In genomic region chr13:83984651-83985331, GRCm38 (mm10) we compare ENCODE assay signal across 9 mouse cellular contexts.
DNase-seq lines count a peak whose midpoint lies in the region; ATAC-seq and TF ChIP-seq lines count a peak whose summit lies in the region.
"Had no signal": no experiment of that assay in that cellular context is flagged by ENCODE, and none has a peak within 500 bp of the region (broad histone marks: within the 10 kb centered on the region; RNA-seq: fewer than 3 reads in every experiment).

No protein-coding gene starts in this region.

- TF ChIP-seq CTCF in liver, postnatal 0 days (IDR thresholded peaks at IDR 0.05; ENCODE audit: low read depth), result no peak

- no peak for TF ChIP-seq EP300 in liver, postnatal 0 days (IDR thresholded peaks at IDR 0.05; ENCODE audit: low read depth)

- intact Hi-C loops in left cerebral cortex, postnatal 4 days (cut with DNase I), result loop anchor here (5.0 to 10.0 kb wide), 3 partner anchors 110 to 773 kb away; no protein-coding TSS in a partner anchor

- ATAC-seq in cerebellum, adult (ENCODE audit: insufficient number of reproducible peaks, low FRiP score, low TSS enrichment), result no peak
- peak; percentile 91 for ATAC-seq in hindbrain, embryonic 11.5 days (ENCODE audit: low FRiP score)
- ATAC-seq in liver, postnatal 0 days, result no peak
- no peak for ATAC-seq in erythroid progenitor cell, adult 5-6 weeks (replicated peaks; ENCODE audit: low FRiP score, poor library complexity, severe bottlenecking)

- H3K36me3 ChIP-seq in hindbrain, embryonic 11.5 days (ENCODE audit: control insufficient read depth, insufficient read depth, low read length), result no peaks in the 10 kb centered on the region
- no peaks in the 10 kb centered on the region for H3K36me3 ChIP-seq in liver, postnatal 0 days (replicated peaks; ENCODE audit: insufficient read depth, low read length)

- 59% methylated on average over 10 of the region's 10 CpGs for WGBS in hindbrain, embryonic 11.5 days
- WGBS in liver, postnatal 0 days (ENCODE audit: insufficient replicate concordance), result 85% methylated on average over 10 of the region's 10 CpGs

- H3K4me1 ChIP-seq in hindbrain, embryonic 11.5 days (replicated peaks; ENCODE audit: control insufficient read depth, insufficient read depth, low read length), result 0 out of 2 replicates have a peak, but pooled peaks cover 2% of the 10 kb centered on the region
- H3K4me1 ChIP-seq in liver, postnatal 0 days (ENCODE audit: insufficient read depth), result no peaks in the 10 kb centered on the region

- no peak overlapping the region for H3K9ac ChIP-seq in hindbrain, embryonic 11.5 days (ENCODE audit: low read depth, low read length)
- H3K9ac ChIP-seq in liver, postnatal 0 days (replicated peaks), result no peak overlapping the region

- H3K9me3 ChIP-seq in hindbrain, embryonic 11.5 days (ENCODE audit: control insufficient read depth, low read length), result no peaks in the 10 kb centered on the region
- H3K9me3 ChIP-seq in liver, postnatal 0 days (ENCODE audit: low read length), result no peaks in the 10 kb centered on the region

- H3K4me2 ChIP-seq in hindbrain, embryonic 11.5 days (replicated peaks; ENCODE audit: low read depth, low read length), result no peak overlapping the region
- H3K4me2 ChIP-seq in liver, postnatal 0 days (ENCODE audit: low read depth, low read length), result no peak overlapping the region

- H3K27ac ChIP-seq in hindbrain, embryonic 11.5 days (ENCODE audit: low read depth, low read length), result peak overlapping the region; percentile 77
- no peak overlapping the region for H3K27ac ChIP-seq in liver, postnatal 0 days (ENCODE audit: low read depth)

- no peak overlapping the region for H3K4me3 ChIP-seq in hindbrain, embryonic 11.5 days (ENCODE audit: low read depth, low read length)
- H3K4me3 ChIP-seq in liver, postnatal 0 days (ENCODE audit: low read depth, low read length), result no peak overlapping the region
- H3K4me3 ChIP-seq: myocyte had no signal

- no peaks in the 10 kb centered on the region for H3K27me3 ChIP-seq in hindbrain, embryonic 11.5 days (ENCODE audit: control insufficient read depth, insufficient read depth, low read length)
- no peaks in the 10 kb centered on the region for H3K27me3 ChIP-seq in liver, postnatal 0 days (ENCODE audit: insufficient read depth, low read length)

- peak; percentile 15 for DNase-seq in cerebellum, adult 11 months
- DNase-seq in hindbrain, embryonic 11.5 days (ENCODE audit: low spot score), result peak; percentile 44
- peak; percentile 80 for DNase-seq in left cerebral cortex, postnatal 4 days
- DNase-seq in right cerebral cortex, postnatal 14 days, result peak; percentile 64
- DNase-seq in adrenal gland, adult (ENCODE audit: inconsistent age in 2 of 2, low spot score in 1 of 2), result no peak
- no peak for DNase-seq in liver, postnatal 0 days

Comparison
In these comparisons a context has a peak if more than half of its experiments do, and no peak if none do; other contexts are left out.
1. DNase-seq: peak in cerebellum, adult 11 months (single experiment), hindbrain, embryonic 11.5 days (single experiment), left cerebral cortex, postnatal 4 days (single experiment) and right cerebral cortex, postnatal 14 days (single experiment); none in adrenal gland, adult (0 of 2) and liver, postnatal 0 days (single experiment).